Mouse (Mus musculus) hindbrain, embryonic 11.5 days (tissue): ENCODE measurements around the gene Camk2g. TPM values are rescaled to one million over a fixed set of nuclear protein-coding genes. Genes with fewer than 3 reads are reported as not detected.

Source experiments
- ATAC-seq: fragments of 200-750 bp; cut with Nextera tagmentation; 2 replicates; pipeline ENCODE4 v1.8.0; 2017; ENCODE audit warnings: mild to moderate bottlenecking, moderate TSS enrichment, moderate library complexity; ENCODE audit not compliant: low FRiP score
- DNase-seq: peaks from one replicate; pipeline ENCODE4 v3.0.0-alpha.2; 2015; ENCODE audit warnings: low spot score
- H3K27ac ChIP-seq: fragments of 300-500 bp; sonication (generic); 2 replicates; pipeline ENCODE4 v1.5.1; 2014; ENCODE audit warnings: mild to moderate bottlenecking, low read depth, low read length
- H3K27me3 ChIP-seq: fragments of 300-500 bp; sonication (generic); 2 replicates; pipeline ENCODE4 v1.6.1; 2014; ENCODE audit warnings: mild to moderate bottlenecking, low read length, moderate library complexity, mixed read lengths; ENCODE audit not compliant: control insufficient read depth, insufficient read depth
- H3K36me3 ChIP-seq: fragments of 300-500 bp; sonication (generic); 2 replicates; pipeline ENCODE4 v1.6.1; 2014; ENCODE audit warnings: mild to moderate bottlenecking, low read length, moderate library complexity, mixed read lengths; ENCODE audit not compliant: control insufficient read depth, insufficient read depth
- H3K4me1 ChIP-seq: fragments of 300-500 bp; sonication (generic); replicated peaks from 2 replicates; pipeline ENCODE4 v1.6.1; 2014; ENCODE audit warnings: low read length, mixed read lengths; ENCODE audit not compliant: control insufficient read depth, insufficient read depth
- H3K4me2 ChIP-seq: fragments of 300-500 bp; sonication (generic); replicated peaks from 2 replicates; pipeline ENCODE4 v1.6.1; 2014; ENCODE audit warnings: mild to moderate bottlenecking, low read depth, low read length
- H3K4me3 ChIP-seq: fragments of 300-500 bp; sonication (generic); 2 replicates; pipeline ENCODE4 v1.5.1; 2014; ENCODE audit warnings: low read depth, low read length
- H3K9ac ChIP-seq: fragments of 300-500 bp; sonication (generic); 2 replicates; pipeline ENCODE4 v1.6.1; 2014; ENCODE audit warnings: low read depth, low read length
- H3K9me3 ChIP-seq: fragments of 300-500 bp; sonication (generic); 2 replicates; pipeline ENCODE4 v1.6.1; 2016; ENCODE audit warnings: low read length; ENCODE audit not compliant: control insufficient read depth
- WGBS: fragments of 180-500 bp; shearing (Covaris S2); extraction: QIAGEN DNeasy Blood & Tissue Kit; methylation state at CpG from one replicate; pipeline ENCODE4 v1.1.7; 2014; 5-methylcytosine and 5-hydroxymethylcytosine counted together
- polyA plus RNA-seq: library from polyadenylated mRNA; unstranded; fragments of >200 nt; fragmentation: Nextera tagmentation; extraction: Ambion mirVana; gene quantifications from 2 replicates; pipeline ENCODE4 v1.2.1, GENCODE M21; 2014

Gene Camk2g
- polyA plus RNA-seq: 44.2 and 46.8 TPM in 2 replicates

DNA sequence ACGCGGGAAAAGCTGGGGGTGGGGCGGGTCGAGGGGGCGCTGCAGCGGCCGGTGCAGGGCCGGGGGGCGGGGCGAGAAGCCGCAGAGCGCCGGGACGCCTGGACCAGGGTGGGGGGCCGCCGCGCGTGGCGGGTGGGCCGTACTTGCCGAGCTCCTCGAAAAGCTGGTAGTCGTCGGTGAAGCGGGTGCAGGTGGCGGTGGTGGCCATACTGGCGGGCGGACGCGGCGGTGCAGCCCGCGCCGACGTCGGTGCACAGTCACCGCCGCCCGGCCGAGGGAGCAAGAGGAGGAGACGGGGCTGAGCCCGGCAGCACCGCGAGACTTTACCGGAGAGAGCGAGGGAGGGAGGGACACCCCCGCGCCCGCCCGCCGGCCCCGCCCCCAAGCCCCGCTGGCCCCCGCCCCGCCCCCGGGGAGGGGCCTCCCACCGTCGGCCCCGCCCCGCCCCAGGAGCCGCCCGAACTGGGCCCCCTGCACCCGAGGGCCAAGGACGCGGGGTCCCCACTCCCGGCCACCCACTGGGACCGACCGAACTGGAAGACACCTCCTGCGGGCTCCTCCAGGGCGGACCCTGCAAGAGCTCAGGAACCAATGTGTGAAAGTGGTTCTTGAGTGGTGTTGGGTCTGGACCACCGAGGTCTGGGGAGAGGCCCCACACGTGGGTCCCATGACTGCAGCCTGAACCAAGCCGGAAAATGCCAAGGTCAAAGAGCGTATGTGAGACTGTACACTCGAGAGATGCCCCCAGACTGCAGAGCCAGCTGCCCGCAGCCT, at the start of gene Camk2g:
TSS of gene Camk2g (minus strand) at position 331 of the 774 bp plus-strand sequence.
- Histone ChIP-seq H3K4me3 (peak within 1 kb of the TSS; percentile 68), H3K36me3 (no peaks in the 10 kb centered on the region), H3K9me3 (no peaks in the 10 kb centered on the region), H3K9ac (peak within 1 kb of the TSS; percentile 81), H3K27ac (peak within 1 kb of the TSS; percentile 86), H3K4me2 (peak within 1 kb of the TSS; percentile 83), H3K27me3 (no peaks in the 10 kb centered on the region; the same call in 1 of the 2 replicates), H3K4me1 (0 out of 2 replicates have a peak, but pooled peaks cover 7% of the 10 kb centered on the region)
- 0% methylated on average over 31 of the region's 76 CpGs for WGBS
- peak; percentile 86 for ATAC-seq
- peak; percentile 85 for DNase-seq

DNA sequence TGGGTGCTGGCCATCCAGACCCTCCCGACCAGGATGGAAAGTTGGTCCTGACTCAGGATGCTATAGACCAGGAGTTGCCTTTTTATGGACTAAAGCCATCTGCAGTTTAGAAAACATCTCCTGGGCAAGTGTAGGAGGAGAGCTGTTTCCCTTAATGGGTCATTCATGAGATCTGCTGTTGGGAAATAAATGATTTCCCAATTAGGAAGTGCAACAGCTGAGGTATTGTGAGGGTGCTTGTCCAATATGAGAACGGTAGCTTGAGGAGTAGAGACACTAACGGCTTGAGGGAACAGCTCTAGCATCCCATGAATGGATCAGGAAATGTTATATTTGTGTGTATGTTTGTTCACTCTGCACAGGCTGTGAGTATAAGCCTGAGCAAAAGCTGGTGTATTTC, 48.7 kb upstream of the Camk2g start:
- 84% methylated on average over 3 of the region's 3 CpGs for WGBS
- no peak for DNase-seq

DNA sequence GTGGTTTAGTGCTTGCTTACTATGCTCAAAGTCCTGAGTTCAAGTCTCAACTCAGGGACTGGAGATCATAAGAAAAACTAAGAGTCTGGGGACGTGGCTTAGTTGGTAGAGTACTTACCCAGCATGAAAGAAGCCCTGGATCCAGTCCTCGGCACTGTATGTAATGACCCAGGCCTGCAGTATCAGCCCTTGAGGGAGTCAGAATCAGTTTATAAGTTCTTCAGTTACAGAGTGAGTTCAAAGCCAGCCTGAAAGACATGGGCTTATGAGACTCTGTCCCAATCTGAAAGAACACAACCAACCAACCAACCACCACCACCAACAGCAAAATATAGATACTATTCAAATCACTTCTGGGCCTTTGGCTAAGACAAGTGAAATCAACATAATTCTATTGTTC, 47.6 kb upstream of the Camk2g start:
- peaks cover 3% of the 10 kb centered on the region; the same call in 1 of the 2 replicates for H3K4me1 ChIP-seq
- no peak overlapping the region for H3K9ac ChIP-seq
- WGBS: 87% methylated on average over 2 of the region's 2 CpGs
- no peak overlapping the region for H3K4me2 ChIP-seq
- no peak overlapping the region for H3K4me3 ChIP-seq
- DNase-seq (no peak), ATAC-seq (no peak)
- H3K36me3 ChIP-seq: no peaks in the 10 kb centered on the region
- no peak overlapping the region for H3K27ac ChIP-seq
- no peaks in the 10 kb centered on the region for H3K9me3 ChIP-seq
- H3K27me3 ChIP-seq: peaks cover 4% of the 10 kb centered on the region; the same call in 1 of the 2 replicates

More for the DNA sequence above, 48.7 kb upstream of the Camk2g start:
- no peaks in the 10 kb centered on the region for H3K4me1 ChIP-seq
- H3K36me3 ChIP-seq: no peaks in the 10 kb centered on the region
- H3K4me3 ChIP-seq: no peak overlapping the region
- no peak overlapping the region for H3K27ac ChIP-seq
- no peaks in the 10 kb centered on the region for H3K9me3 ChIP-seq
- peaks cover 1% of the 10 kb centered on the region; the same call in 1 of the 2 replicates for H3K27me3 ChIP-seq
- H3K4me2 ChIP-seq: no peak overlapping the region
- no peak overlapping the region for H3K9ac ChIP-seq
- no peak for ATAC-seq

DNA sequence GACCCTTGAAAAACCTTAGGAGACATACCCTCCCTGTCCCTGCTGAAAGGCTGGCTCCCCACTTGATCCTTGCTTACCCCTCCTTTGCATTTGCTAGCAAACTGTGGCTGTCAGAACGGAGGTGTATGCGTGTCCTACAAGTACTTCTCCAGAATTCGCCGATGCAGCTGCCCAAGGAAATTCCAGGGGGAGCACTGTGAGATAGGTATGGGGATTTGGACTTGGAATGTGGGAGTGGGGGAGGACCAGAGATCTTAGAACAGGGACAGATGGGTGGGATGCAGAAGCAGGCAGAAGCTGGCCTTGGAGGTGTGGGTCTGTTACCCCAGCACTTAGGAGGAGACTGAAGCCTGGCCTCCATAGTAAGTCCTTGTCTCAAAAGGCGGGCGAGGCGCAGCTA, 43.8 kb upstream of the Camk2g start:
- WGBS: 73% methylated on average over 7 of the region's 7 CpGs
- Histone ChIP-seq H3K36me3 (no peaks in the 10 kb centered on the region), H3K9me3 (no peaks in the 10 kb centered on the region), H3K4me3 (no peak overlapping the region), H3K4me1 (peaks cover 3% of the 10 kb centered on the region; the same call in 1 of the 2 replicates), H3K27me3 (peaks cover 4% of the 10 kb centered on the region; the same call in 1 of the 2 replicates), H3K27ac (no peak overlapping the region), H3K9ac (no peak overlapping the region), H3K4me2 (no peak overlapping the region)
- DNase-seq: no peak
- ATAC-seq: no peak

DNA sequence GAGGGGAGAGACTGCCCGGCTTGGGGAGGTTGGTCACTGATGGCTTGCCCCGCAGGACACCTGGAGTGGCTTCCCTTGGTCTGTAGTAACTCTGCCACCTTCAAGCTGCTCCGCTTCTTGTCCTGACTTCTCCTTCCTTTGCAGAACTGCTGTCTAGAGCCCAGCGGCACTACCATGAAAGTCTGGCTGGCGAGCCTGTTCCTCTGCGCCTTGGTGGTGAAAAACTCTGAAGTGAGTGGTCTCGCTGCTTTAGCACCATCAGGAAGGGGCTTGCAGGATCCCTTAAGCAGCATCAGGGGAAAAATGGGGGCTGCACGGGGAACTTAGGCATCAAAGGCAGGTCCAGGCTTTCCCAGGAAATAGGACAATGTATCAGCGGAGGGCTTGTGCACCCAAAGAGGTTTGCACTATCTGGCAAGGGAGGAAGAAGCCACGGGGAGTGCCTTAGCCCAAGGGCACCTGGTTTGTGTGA, 43.1 kb upstream of the Camk2g start:
- no peak for ATAC-seq
- H3K27ac ChIP-seq: no peak overlapping the region

DNA sequence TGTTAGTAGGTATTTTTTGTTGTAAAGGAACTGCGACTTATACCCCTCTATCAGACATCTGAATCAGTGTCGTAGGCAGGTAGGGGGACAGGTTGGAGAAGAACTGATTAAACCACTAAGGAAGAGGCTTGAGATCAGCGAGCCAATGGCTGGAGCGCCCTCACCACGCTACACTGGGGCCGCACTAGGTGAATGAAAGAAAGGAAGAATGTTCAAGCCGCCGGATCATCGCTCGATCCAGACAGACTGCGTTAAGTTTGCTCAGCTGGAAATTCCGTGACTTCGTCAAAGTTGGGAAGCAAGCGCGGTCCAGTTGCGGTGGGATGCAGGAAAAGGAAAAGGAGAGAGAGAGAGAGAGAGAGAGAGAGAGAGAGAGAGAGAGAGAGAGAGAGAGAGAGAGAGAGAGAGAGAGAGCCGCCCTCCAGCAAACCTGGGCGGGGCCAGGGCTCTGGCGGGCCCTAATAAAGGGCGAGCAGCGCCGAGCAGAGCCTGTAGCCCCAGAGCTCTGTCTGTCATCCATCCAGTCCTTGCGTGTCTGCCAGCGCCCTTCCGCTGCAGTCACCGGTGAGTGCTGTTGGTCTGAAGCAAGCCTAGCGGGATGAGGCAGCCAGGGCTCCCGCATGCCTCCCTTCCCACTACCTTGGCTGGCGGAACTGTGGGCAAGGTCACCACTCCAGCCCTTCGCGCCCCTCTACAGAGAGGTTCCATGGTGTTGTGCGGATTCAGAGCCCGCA, 42.5 kb upstream of the Camk2g start, which contains the start of gene Plau:
TSS of gene Plau (plus strand) at position 490 of the 734 bp plus-strand sequence.
- Histone ChIP-seq H3K9ac (peak within 1 kb of the TSS; percentile 61; the same call in 1 of the 2 replicates), H3K4me2 (peak within 1 kb of the TSS; percentile 84), H3K27me3 (peaks cover 4% of the 10 kb centered on the region; the same call in 1 of the 2 replicates), H3K4me3 (peak within 1 kb of the TSS; percentile 41), H3K9me3 (no peaks in the 10 kb centered on the region), H3K4me1 (peaks cover 3% of the 10 kb centered on the region; the same call in 1 of the 2 replicates), H3K27ac (no peak within 1 kb of the TSS), H3K36me3 (no peaks in the 10 kb centered on the region)
- 1% methylated on average over 33 of the region's 33 CpGs for WGBS
- ATAC-seq (peak; percentile 87), DNase-seq (peak; percentile 79)

More for the DNA sequence above, 43.1 kb upstream of the Camk2g start:
- H3K4me3 ChIP-seq: peak overlapping the region; percentile 41
- no peaks in the 10 kb centered on the region for H3K36me3 ChIP-seq
- peaks cover 4% of the 10 kb centered on the region; the same call in 1 of the 2 replicates for H3K27me3 ChIP-seq
- peaks cover 3% of the 10 kb centered on the region; the same call in 1 of the 2 replicates for H3K4me1 ChIP-seq
- peak overlapping the region; percentile 61; the same call in 1 of the 2 replicates for H3K9ac ChIP-seq
- DNase-seq: no peak
- peak overlapping the region; percentile 84 for H3K4me2 ChIP-seq
- no peaks in the 10 kb centered on the region for H3K9me3 ChIP-seq
- WGBS: 6% methylated on average over 10 of the region's 10 CpGs

DNA sequence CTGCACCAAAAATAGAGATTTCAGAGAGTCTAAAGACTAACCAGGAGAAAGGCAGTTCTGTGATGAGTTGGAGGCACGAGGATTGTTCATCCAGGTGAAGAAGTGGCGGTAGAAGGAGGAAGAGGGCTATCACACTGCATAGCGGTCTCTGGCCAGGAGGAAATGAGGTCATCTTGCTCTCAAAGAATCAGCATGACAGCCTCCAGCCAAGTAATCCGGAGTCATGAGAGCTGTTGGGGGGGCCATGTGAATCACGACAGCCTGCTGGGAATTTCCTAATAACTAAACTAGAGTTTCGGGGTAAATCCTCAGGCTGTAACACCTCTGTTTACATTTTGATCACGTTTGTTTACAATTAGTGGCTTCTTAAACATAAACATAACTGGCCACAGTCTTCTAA, 40.2 kb upstream of the Camk2g start:
- Histone ChIP-seq H3K4me2 (no peak overlapping the region), H3K4me1 (peaks cover 3% of the 10 kb centered on the region; the same call in 1 of the 2 replicates), H3K9ac (no peak overlapping the region), H3K27ac (no peak overlapping the region), H3K27me3 (peaks cover 4% of the 10 kb centered on the region; the same call in 1 of the 2 replicates), H3K4me3 (no peak overlapping the region), H3K36me3 (no peaks in the 10 kb centered on the region), H3K9me3 (no peaks in the 10 kb centered on the region)
- ATAC-seq: no peak
- no peak for DNase-seq
- WGBS: 63% methylated on average over 7 of the region's 7 CpGs

DNA sequence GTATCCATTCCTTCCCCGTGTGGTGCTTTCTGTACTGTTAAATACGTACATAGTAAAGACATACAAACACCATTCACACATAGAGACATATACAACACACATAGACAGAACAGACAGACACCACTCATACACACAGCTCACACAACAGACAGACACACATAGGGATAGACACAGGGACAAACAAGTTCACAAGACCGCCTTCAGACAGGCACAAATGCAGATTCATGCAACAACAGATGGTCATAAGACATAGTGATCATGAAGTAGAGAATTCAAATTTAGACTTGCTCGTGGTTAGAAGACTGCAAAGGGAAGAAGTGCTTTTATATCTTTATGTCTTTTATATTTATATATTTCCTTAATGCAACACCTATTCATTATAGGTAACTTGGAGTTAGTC, 39.6 kb upstream of the Camk2g start:
- 90% methylated on average over 4 of the region's 4 CpGs for WGBS
- DNase-seq (no peak), ATAC-seq (no peak)

More for the DNA sequence above, 39.6 kb upstream of the Camk2g start:
- Histone ChIP-seq H3K9me3 (no peaks in the 10 kb centered on the region), H3K4me3 (no peak overlapping the region), H3K9ac (no peak overlapping the region), H3K36me3 (no peaks in the 10 kb centered on the region), H3K27me3 (peaks cover 4% of the 10 kb centered on the region; the same call in 1 of the 2 replicates), H3K4me2 (no peak overlapping the region), H3K4me1 (peaks cover 3% of the 10 kb centered on the region; the same call in 1 of the 2 replicates), H3K27ac (no peak overlapping the region)
